Mouse (Mus musculus) brain, adult 2 months (tissue): ENCODE measurements at regions not wholly inside any gene's neighbourhood (a gene's known extent, or its start where the extent isn't known, plus 50 kb on each side); places are given as distances from the start of the nearest gene placed in this dataset.

Experiments used
- DNase-seq: peaks from one replicate; pipeline ENCODE4 v3.0.0; 2011; ENCODE audit warnings: low read depth, low spot score

- peak; percentile 5 for DNase-seq
Measured at GRCm38 (mm10) chr3:110984987-110985386, 734.2 kb upstream of the Prmt6 start.

DNA sequence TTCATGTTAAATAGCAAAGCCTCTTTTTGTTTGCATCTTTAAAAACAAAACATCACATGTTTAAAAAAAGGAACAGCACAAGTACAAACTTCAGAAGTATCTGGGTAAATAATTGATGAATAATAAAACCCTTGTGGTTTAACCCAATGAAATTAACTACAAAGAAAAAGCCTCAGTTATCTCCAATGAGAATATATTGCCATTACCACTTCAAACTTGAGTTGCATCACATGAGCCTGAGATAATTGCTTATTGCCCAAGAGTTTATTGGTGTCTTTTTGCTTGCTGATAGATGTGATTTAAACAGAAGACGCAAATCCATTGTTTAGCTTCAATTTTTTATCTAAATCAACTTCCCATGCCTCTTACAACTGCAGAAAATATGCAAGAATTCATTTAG lies 728.5 kb upstream of the Prmt6 start:
- DNase-seq: no peak
